In the genomic region with DNA sequence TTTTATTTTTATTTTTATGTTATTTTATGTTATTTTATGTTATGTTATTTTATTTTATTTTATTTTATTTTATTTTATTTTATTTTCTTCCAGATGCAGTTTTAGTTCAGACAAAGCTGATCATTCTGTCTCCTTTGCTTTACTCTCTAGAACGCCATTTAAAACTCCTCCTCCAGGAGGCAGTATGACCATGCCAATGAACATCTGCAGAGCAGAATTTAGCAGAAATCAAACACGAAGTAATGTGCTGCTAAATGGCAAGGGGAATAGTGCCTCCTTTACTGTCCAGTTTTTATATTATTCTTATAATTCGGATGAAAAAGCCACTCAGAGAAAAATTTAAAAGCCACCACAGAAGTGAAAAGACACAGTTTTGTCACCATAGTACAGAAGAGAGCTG, we compare ENCODE assay signal across 8 mouse cellular contexts.
DNase-seq lines count a peak whose midpoint lies in the region; ATAC-seq and TF ChIP-seq lines count a peak whose summit lies in the region.

No protein-coding gene starts in this region.

- no peaks in the 10 kb centered on the region for H3K36me3 ChIP-seq in heart, postnatal 0 days (replicated peaks; ENCODE audit: control insufficient read depth, insufficient read depth, low read length)
- H3K36me3 ChIP-seq in heart, embryonic 10.5 days, result no peaks in the 10 kb centered on the region
- no peaks in the 10 kb centered on the region for H3K36me3 ChIP-seq in forebrain, postnatal 0 days (ENCODE audit: insufficient read depth)

- H3K4me3 ChIP-seq in heart, postnatal 0 days (ENCODE audit: low read depth, low read length), result no peak overlapping the region
- no peak overlapping the region for H3K4me3 ChIP-seq in heart, embryonic 10.5 days
- H3K4me3 ChIP-seq in forebrain, postnatal 0 days (ENCODE audit: low read depth, low read length), result no peak overlapping the region

- peak; percentile 66 for TF ChIP-seq CTCF in heart, postnatal 0 days (IDR thresholded peaks at IDR 0.05; ENCODE audit: low read depth)
- peak; percentile 75 for TF ChIP-seq CTCF in forebrain, postnatal 0 days (IDR thresholded peaks at IDR 0.05; ENCODE audit: low read depth)

- no peak overlapping the region for H3K27ac ChIP-seq in heart, postnatal 0 days (ENCODE audit: low read depth)
- no peak overlapping the region for H3K27ac ChIP-seq in heart, embryonic 10.5 days
- H3K27ac ChIP-seq in forebrain, postnatal 0 days (ENCODE audit: low read depth, low read length), result no peak overlapping the region

- 9% methylated on average over 3 of the region's 3 CpGs for WGBS in heart, postnatal 0 days
- 28% methylated on average over 3 of the region's 3 CpGs for WGBS in heart, embryonic 10.5 days
- WGBS in forebrain, postnatal 0 days, result 22% methylated on average over 3 of the region's 3 CpGs

- H3K4me1 ChIP-seq in heart, postnatal 0 days (ENCODE audit: control insufficient read depth, insufficient read depth), result no peaks in the 10 kb centered on the region
- H3K4me1 ChIP-seq in heart, embryonic 10.5 days, result no peaks in the 10 kb centered on the region
- H3K4me1 ChIP-seq in forebrain, postnatal 0 days (ENCODE audit: insufficient read depth), result no peaks in the 10 kb centered on the region

- no peaks in the 10 kb centered on the region for H3K27me3 ChIP-seq in heart, postnatal 0 days (ENCODE audit: control insufficient read depth, insufficient read depth, low read length)
- no peaks in the 10 kb centered on the region for H3K27me3 ChIP-seq in heart, embryonic 10.5 days (ENCODE audit: insufficient read depth, poor library complexity, severe bottlenecking)
- no peaks in the 10 kb centered on the region for H3K27me3 ChIP-seq in forebrain, postnatal 0 days (ENCODE audit: insufficient read depth, low read length)

- H3K9me3 ChIP-seq in heart, postnatal 0 days (replicated peaks; ENCODE audit: control insufficient read depth, low read length), result no peaks in the 10 kb centered on the region
- H3K9me3 ChIP-seq in heart, embryonic 10.5 days, result no peaks in the 10 kb centered on the region
- no peaks in the 10 kb centered on the region for H3K9me3 ChIP-seq in forebrain, postnatal 0 days (ENCODE audit: low read length)

- DNase-seq in heart, postnatal 0 days (ENCODE audit: low spot score), result peak; percentile 58
- no peak for DNase-seq in heart, embryonic 10.5 days (ENCODE audit: low spot score)
- DNase-seq in ES-CJ7 (ENCODE audit: low read depth, low spot score), result peak; percentile 86
- DNase-seq in c-Kit-positive CD71-positive TER-119-negative erythroid progenitor cells, embryonic 14.5 days (ENCODE audit: low read depth), result peak; percentile 8
- DNase-seq in forebrain, postnatal 0 days, result peak; percentile 81
- peak; percentile 65 to 69 for DNase-seq in kidney, postnatal 4 days

- no peak overlapping the region for H3K4me2 ChIP-seq in heart, postnatal 0 days (ENCODE audit: low read depth, low read length)
- H3K4me2 ChIP-seq in forebrain, postnatal 0 days (ENCODE audit: low read depth), result no peak overlapping the region

- H3K9ac ChIP-seq in heart, postnatal 0 days (replicated peaks; ENCODE audit: low read depth, low read length), result no peak overlapping the region
- no peak overlapping the region for H3K9ac ChIP-seq in forebrain, postnatal 0 days

- ATAC-seq in heart, postnatal 0 days (ENCODE audit: insufficient read depth, low read depth), result no peak
- ATAC-seq in forebrain, postnatal 0 days, result peak; percentile 73; the same call in 1 of the 2 replicates
- 0 out of 2 replicates have a peak, but pooled peaks have one; percentile 29 for ATAC-seq in megakaryocyte progenitor cell, adult 5-6 weeks (replicated peaks; ENCODE audit: poor library complexity)
- ATAC-seq in megakaryocyte, adult 5-6 weeks (ENCODE audit: poor library complexity, severe bottlenecking), result no peak

- TF ChIP-seq EP300 in heart, postnatal 0 days (IDR thresholded peaks at IDR 0.05; ENCODE audit: low read depth), result no peak

Comparison
In these comparisons a context has a peak if more than half of its experiments do, and no peak if none do; other contexts are left out.
1. ATAC-seq: peak in forebrain, postnatal 0 days (single experiment) and megakaryocyte progenitor cell, adult 5-6 weeks (single experiment); none in heart, postnatal 0 days (single experiment) and megakaryocyte, adult 5-6 weeks (single experiment).